Mouse (Mus musculus): ENCODE data around the gene Mgp.
A peak's percentile ranks its signal among the peaks of the same experiment; 100 is the strongest.

Gene Mgp

GRCm38 (mm10) chr6:136850267-136850666 is 25.4 kb downstream of the Mgp start:
- DNase-seq (ENCODE audit: low spot score) = no peak

GRCm38 (mm10) chr6:136848971-136849370 is 26.7 kb downstream of the Mgp start:
- no peak for DNase-seq (ENCODE audit: low spot score)

DNA sequence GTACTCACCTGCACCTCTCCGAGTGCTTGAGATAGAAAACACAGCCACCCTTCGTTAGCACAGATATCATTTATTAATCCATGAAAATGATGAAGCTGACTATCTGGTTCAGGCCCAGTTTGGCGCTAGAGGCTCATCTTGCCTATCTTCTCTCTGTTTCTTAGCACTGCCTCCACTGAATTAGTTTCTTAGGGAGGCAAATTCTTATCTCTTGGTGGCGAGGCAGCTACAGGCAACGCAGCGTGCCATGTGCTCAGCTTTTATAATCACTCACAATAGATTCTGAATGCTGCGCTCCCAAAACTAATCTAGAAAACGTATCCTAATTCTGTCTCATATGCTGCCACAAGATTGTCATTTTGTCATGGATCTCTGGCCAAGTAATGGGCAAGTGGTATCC is 27.2 kb downstream of the Mgp start:
- no peak for DNase-seq (ENCODE audit: low spot score)

GRCm38 (mm10) chr6:136847790-136848189 is 27.8 kb downstream of the Mgp start:
- peak; percentile 60 for DNase-seq (ENCODE audit: low spot score)

DNA sequence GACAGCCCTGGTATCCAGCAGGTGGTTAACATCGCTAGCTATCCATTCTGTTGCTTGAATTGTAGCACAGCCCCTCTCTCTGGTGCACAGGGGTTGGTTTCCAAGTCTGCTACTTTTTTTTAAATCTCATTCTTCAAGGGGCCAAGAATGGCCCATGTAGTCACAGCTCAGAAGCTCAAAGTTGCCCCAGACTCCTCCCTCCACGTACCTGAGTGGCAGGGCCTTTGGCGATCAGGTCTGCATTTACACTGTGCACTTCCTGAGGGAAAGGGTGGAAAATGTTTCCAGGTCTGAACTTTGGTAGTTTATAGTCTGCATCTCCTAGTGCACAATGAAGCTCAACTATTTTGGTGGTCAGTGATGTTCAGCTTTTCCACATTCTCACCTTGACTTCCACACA is 28.4 kb downstream of the Mgp start:
- no peak for DNase-seq (ENCODE audit: low spot score)

GRCm38 (mm10) chr6:136845706-136846480 is 29.7 kb downstream of the Mgp start:
- DNase-seq (ENCODE audit: low spot score) = no peak

- DNase-seq (ENCODE audit: low spot score) = no peak
These were observed 30.7 kb downstream of the Mgp start for GRCm38 (mm10) chr6:136844903-136845302.

GRCm38 (mm10) chr6:136837323-136837722 is 38.3 kb downstream of the Mgp start:
- DNase-seq (ENCODE audit: low spot score) = no peak

DNA sequence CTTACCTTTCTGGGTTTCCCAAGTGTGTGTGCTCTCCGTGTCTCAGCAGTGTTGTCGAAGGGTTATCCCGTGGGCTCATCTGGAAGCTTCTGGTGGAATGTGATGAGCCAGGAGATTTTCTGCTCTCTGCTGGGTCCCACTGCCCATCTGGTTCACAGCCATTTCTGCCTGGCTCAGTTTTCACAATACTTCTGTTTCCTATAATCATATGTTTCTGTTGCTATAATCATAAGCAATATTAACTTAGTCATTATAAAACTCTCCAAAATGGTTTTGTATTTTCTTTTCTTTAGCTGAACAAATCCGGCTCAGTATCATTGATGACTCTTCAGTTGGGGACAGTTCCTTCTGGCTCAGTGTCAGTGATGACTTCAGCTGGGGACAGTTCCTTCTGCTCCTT is 40.3 kb downstream of the Mgp start, which contains the start of gene Smco3:
Gene Smco3 (minus strand): TSS at position 101 of the 400 bp plus-strand sequence.
- no peak for DNase-seq (ENCODE audit: low spot score)

- DNase-seq (ENCODE audit: low spot score) = no peak
These were observed 43.9 kb downstream of the Mgp start for GRCm38 (mm10) chr6:136831712-136832111.

DNA sequence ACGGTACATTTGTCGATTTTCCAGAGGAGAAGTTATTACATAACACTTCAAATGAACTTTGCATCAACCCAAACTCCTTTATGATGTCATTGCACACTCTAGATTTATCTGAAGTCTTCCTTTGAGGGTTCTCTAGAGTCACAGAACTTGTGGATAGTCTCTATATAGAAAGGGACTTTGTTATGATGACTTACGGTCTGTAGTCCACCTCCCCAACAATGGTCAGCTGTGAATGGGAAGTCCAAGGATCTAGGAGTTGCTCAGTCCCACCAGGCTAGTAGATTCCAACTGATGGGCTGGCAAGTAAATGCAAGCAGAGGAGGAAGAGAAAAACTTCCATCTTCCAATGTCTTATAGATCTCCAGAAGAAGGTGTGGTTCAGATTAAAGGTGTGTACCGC is 46.9 kb downstream of the Mgp start:
- no peak for DNase-seq (ENCODE audit: low spot score)

- DNase-seq (ENCODE audit: low spot score) = peak; percentile 98
These were observed 47.6 kb downstream of the Mgp start, which contains the start of gene Wbp11 for GRCm38 (mm10) chr6:136827881-136828561. TSS of gene Wbp11 (minus strand) at chr6:136828233.

- DNase-seq (ENCODE audit: low spot score) = peak; percentile 12
These were observed 48.1 kb downstream of the Mgp start, which contains the start of gene BC049715 for GRCm38 (mm10) chr6:136827516-136827880. TSS of gene BC049715 (plus strand) at chr6:136827626.

DNA sequence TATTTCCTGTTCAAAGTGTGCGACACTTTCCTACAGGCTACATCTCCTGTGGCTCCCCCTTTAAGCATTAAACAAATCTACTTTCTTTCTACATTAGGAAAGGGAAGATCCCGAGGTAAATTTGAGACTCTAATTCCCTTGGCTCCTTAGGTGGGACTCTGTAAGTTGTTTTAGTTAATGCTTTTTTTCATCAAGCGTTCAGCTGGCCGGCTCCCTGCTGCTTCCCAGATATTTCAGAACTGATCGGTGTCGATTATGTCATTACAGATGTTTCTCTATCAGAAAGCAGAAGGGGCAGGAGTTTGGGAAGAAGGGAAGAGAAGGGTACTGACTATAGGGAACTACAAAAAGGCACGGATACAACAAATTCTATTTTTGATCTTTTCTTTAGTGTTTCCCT is 48.5 kb downstream of the Mgp start:
- no peak for DNase-seq (ENCODE audit: low spot score)

DNA sequence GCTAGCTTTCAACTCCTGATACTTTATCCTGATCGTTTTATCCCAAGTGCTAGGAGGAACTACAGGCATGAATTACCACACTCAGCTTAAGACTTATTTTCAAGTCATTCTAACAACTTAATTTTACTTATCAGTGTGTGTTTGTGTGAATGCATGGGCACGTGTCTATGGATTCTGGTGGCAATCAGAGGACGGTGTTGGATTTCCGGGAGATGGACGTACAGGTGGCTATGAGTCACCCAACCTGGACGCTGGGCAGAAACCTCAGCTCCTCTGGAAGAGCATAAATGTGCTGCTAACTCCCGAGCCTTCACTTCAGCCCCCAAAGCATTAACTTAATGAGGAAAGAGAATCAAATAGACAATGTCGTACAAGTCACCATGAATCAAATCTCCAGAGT is 50.6 kb downstream of the Mgp start:
- DNase-seq (ENCODE audit: low spot score) = no peak
